Mouse (Mus musculus): ENCODE measurements around the gene Rsph1.
"Not testable (repeated sequence)": the region's sequence is repeated elsewhere in the genome, so short reads cannot be mapped to it uniquely, and the experiment has no call there.

Rsph1 gene

GRCm38 (mm10) chr17:31277931-31278330, 748 bp upstream of the Rsph1 start:
- DNase-seq (ENCODE audit: low spot score in 2 of 2) = peak in 1 of 2 experiments; percentile 31

DNA sequence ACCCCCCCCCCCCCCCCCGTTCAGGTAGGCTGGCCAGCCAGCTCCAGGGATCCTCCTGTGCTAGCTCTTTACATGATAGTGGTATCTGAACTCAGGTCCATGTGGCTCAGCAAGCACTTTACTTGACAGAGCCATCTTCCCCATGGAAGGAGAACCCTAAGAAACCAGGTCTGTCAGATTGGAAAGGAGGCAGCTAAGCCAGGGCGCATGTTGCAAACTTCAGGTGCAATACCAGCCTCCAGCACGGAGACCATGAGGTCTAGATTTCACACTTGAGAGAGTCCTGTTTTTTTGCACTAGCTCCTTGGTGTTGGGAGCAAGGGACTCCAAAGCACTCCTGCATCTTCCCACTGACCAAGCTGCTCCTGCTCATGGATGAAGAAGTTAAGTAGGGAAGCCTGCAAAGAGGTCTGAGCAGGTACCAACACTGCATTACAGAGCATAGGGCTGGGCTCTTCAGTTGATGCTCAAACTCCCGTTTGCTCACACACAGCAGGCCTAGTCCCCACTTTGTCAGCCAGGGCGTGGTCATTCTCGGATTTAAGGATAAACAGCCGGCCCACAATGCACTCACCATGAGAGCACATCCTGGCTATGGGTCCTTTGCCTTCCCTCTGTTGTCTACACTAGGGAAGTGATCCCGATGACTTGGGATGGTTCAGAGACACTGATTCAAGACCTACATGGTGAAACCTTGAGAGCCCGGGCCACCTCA, 819 bp downstream of the Rsph1 start:
- DNase-seq (ENCODE audit: low spot score in 2 of 2) = no peak

DNA sequence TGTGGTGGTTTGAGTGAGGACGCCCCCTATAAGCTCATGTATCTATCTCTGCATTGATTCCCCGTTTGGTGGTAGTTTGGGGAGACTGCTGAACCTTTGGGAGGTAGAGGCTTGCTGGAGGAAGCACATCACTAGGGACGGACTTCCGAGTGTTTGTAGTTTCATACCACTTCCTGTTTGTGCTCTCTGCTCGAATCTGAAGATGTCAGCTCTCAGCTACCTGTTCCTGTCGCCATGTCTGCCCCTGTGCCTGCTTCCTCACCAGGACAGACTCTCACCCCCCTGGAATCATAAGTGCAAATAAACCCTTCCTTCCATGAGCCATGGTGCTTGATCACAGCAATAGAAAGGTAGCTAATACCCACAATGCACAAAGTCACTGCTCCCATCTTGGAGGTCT, 2.0 kb downstream of the Rsph1 start:
- DNase-seq (ENCODE audit: low spot score in 2 of 2) = no peak

- DNase-seq (ENCODE audit: low spot score in 2 of 2) = no peak
These were observed 3.6 kb downstream of the Rsph1 start for GRCm38 (mm10) chr17:31273631-31274030.

DNA sequence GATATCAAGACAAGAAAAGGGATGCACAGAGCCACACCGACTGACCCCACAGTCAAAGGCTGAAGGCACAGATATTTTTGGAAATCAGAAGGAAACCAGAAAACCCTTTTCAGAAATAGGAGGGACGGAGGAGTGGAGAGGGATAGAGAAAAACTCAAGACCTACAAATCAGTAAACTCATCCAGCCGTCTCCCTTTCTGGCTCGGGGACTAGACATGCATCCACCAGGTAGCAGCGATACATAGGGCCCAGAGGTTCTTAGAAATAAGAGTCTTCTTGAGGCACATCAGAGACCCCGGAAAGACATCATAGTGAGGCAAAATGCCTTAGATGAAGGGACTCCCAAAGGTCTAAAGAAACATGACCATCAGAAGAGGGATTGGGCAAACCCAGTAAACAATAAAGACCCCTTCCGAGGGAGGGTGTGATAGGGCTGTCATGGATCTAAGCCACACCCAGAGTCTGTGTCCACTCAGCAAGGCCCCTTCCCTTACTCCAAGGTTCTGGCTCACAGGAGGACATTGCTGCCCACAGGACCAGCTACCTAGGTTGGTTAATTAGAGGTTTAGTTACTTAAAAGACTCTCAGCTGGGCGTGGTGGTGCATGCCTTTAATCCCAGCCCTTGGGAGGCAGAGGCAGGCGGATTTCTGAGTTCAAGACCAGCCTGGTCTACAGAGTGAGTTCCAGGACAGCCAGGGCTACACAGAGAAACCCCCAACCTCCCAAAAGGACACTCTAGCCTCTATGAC, 4.6 kb downstream of the Rsph1 start:
- no peak for DNase-seq (ENCODE audit: low spot score in 2 of 2)

- DNase-seq (ENCODE audit: low spot score in 2 of 2) = no peak
These were observed 5.9 kb downstream of the Rsph1 start for GRCm38 (mm10) chr17:31271136-31271851.

- DNase-seq (ENCODE audit: low spot score in 2 of 2) = not testable (repeated sequence)
These were observed 6.4 kb downstream of the Rsph1 start for GRCm38 (mm10) chr17:31270736-31271135.

- DNase-seq (ENCODE audit: low spot score in 2 of 2) = no peak
These were observed 6.9 kb downstream of the Rsph1 start for GRCm38 (mm10) chr17:31270246-31270645.

- no peak for DNase-seq (ENCODE audit: low spot score in 2 of 2)
These were observed 7.4 kb downstream of the Rsph1 start for GRCm38 (mm10) chr17:31269761-31270160.

- peak in 1 of 2 experiments; percentile 49 for DNase-seq (ENCODE audit: low spot score in 2 of 2)
These were observed 9.2 kb downstream of the Rsph1 start for GRCm38 (mm10) chr17:31268016-31268415.

DNA sequence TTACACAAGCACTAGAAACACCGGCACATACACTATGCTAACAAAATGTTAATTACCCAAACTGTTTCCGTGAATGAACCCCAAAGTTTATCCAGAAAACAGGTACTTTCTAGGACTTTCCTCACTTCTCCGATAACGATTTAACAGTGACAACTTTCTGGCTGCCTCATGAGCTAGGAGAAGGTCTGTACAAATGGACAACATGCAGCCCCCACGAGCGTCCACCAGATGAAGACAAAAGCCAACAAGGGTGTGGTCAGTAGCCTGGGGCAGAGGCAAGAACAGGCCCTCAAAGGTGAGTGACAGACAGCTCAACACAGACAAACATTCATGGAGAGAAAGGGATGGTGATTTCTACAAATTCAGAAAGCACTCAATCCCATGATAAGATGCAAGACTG, 9.6 kb downstream of the Rsph1 start:
- no peak for DNase-seq (ENCODE audit: low spot score in 2 of 2)

GRCm38 (mm10) chr17:31267138-31267537, 10.0 kb downstream of the Rsph1 start:
- DNase-seq (ENCODE audit: low spot score in 2 of 2) = no peak

DNA sequence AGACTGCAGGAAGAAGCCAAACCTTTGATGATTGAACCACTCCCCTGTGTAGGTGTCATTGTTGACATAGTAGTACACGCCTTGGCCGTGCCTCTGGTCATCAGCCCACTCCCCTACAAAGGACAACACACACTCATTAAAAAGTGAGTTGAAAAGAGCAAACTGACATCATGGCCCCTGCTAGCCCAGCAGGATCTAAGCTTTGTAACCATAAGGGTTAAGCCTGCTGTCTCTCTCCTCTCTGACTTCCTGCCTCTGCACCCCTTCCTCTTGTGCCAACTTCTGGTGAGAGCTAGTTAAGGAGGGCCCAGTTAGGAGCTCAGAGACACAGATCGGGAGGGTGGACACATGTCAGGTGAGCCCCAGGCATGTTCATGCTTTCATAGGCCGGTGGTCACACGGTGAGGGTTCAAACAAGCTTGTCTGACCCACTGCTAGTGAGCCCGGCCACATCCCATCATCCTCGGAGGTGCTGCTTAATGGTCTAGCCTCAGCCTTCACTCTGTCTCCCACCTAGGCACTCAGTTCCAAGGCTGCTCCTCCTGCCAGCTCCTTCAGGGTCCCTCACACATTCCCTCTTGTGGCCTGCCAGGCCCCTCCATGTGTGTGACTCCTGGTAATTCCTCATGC, 10.7 kb downstream of the Rsph1 start:
- no peak for DNase-seq (ENCODE audit: low spot score in 2 of 2)

- no peak for DNase-seq (ENCODE audit: low spot score in 2 of 2)
These were observed 11.4 kb downstream of the Rsph1 start for GRCm38 (mm10) chr17:31265831-31266230.

- no peak for DNase-seq (ENCODE audit: low spot score in 2 of 2)
These were observed 12.0 kb downstream of the Rsph1 start for GRCm38 (mm10) chr17:31265171-31265572.

DNA sequence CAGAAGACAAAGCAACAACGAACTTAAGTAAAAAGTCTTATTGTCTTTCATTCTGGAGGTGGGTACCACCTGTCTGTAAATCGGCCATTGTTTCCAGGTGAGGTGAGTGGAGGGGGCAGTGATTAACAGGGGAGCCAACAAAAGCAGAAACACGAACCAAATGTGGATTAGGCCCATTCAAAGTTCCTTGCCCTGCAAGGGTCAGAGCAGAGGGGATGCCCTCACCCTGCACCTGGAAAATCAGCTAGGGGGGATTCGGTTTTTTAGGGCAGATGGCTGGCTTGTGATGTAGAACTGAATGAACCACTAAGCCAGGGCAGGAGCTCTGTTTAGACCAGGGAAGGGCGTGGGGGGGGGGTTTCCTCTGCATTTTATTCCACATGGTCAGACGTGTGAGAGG, 12.8 kb downstream of the Rsph1 start:
- no peak for DNase-seq (ENCODE audit: low spot score in 2 of 2)

GRCm38 (mm10) chr17:31263770-31264169, 13.4 kb downstream of the Rsph1 start:
- no peak for DNase-seq (ENCODE audit: low spot score in 2 of 2)

- no peak for DNase-seq (ENCODE audit: low spot score in 2 of 2)
These were observed 14.5 kb downstream of the Rsph1 start for GRCm38 (mm10) chr17:31262715-31263114.

- no peak for DNase-seq (ENCODE audit: low spot score in 2 of 2)
These were observed 15.8 kb downstream of the Rsph1 start for GRCm38 (mm10) chr17:31261352-31261751.

DNA sequence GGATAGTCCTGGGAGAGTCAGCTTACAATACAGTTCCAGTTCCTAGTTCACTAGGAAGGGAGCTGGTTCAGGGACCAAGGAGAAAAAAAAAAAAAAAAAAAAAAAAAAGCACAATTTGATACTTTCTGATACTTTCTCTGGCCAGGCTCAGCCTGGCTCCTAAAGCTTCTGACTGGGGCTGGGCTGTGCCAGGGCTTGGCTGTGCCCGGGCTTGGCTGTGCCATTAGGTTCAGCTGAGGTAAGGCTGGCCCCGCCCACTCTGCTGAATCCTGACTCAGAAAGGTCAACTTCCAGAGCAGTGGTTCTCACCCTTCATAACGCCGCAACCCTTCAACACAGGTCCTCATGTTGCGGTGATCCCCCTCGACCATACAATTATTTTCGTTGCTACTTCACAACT, 16.8 kb downstream of the Rsph1 start:
- DNase-seq (ENCODE audit: low spot score in 2 of 2) = no peak

DNA sequence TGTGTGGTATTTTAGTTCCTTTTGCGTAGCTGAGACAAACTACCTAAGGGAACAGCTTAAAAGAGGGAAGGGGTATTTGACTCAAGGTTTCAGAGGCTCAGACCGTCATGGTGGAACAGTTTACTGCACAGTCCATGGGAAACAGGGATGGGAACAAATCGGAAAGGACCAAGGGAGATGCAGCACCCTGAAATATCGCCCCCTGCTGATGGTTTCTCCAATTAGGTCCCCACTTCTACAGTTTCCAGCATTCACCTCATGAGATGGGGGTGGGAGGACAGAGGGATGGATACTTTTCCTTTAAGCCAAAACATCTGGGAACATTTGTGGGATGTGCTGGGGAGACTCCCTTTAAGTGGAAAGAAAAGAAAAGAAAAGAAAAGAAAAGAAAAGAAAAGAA, 17.4 kb downstream of the Rsph1 start:
- DNase-seq (ENCODE audit: low spot score in 2 of 2) = no peak

GRCm38 (mm10) chr17:31259145-31259544, 18.0 kb downstream of the Rsph1 start:
- no peak for DNase-seq (ENCODE audit: low spot score in 2 of 2)

All from frontal cortex, postnatal 36 days (tissue).